Mouse (Mus musculus): ENCODE results near the gene Bmyc. TPM values are rescaled to one million over a fixed set of nuclear protein-coding genes. Genes with fewer than 3 reads are reported as not detected.
"Not testable (repeated sequence)": the region's sequence is repeated elsewhere in the genome, so short reads cannot be mapped to it uniquely, and the experiment has no call there.

Bmyc gene
- total and polyA plus RNA-seq, 3 experiments: not detected

DNA sequence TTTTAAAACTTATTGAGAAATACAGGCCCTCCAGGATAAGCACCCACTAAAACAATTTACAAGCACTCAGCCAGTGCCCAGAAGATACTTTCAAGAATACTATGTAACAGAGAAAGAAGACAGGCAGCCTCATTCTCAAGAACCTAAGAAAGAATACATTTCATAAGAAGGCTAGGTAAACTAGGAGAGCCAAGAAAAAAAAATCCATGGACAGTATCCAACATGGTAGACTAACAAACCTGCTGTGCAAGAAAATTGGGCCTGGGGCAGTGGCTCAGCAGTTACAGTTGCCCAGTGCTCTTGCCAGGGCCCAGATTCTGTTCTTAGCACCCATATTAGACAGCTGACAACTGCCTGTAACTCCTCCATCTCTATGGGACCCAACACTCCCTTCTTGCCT is 10.7 kb downstream of the Bmyc start:
- no peak overlapping the region for H3K4me3 ChIP-seq (ENCODE audit: low read depth, low read length)
- no peaks in the 10 kb centered on the region for H3K9me3 ChIP-seq (replicated peaks)
- no peak for DNase-seq (ENCODE audit: low spot score)
- no peak for ATAC-seq (ENCODE audit: extremely low read depth, insufficient number of reproducible peaks, low FRiP score, poor library complexity, severe bottlenecking)
- H3K4me1 ChIP-seq (ENCODE audit: insufficient read depth, low read depth, low read length): no peaks in the 10 kb centered on the region
- no peaks in the 10 kb centered on the region for H3K36me3 ChIP-seq (replicated peaks)
- H3K27me3 ChIP-seq (ENCODE audit: insufficient read depth, low read length): peaks cover 5% of the 10 kb centered on the region
- TF ChIP-seq GATA1 (IDR thresholded peaks at IDR 0.05; ENCODE audit: borderline replicate concordance, low read length) (no peak), POLR2AphosphoS5 (IDR thresholded peaks at IDR 0.05; ENCODE audit: insufficient replicate concordance, low read depth, low read length) (no peak), GATA2 (IDR thresholded peaks at IDR 0.05; ENCODE audit: borderline replicate concordance, low read depth, low read length) (no peak)

DNA sequence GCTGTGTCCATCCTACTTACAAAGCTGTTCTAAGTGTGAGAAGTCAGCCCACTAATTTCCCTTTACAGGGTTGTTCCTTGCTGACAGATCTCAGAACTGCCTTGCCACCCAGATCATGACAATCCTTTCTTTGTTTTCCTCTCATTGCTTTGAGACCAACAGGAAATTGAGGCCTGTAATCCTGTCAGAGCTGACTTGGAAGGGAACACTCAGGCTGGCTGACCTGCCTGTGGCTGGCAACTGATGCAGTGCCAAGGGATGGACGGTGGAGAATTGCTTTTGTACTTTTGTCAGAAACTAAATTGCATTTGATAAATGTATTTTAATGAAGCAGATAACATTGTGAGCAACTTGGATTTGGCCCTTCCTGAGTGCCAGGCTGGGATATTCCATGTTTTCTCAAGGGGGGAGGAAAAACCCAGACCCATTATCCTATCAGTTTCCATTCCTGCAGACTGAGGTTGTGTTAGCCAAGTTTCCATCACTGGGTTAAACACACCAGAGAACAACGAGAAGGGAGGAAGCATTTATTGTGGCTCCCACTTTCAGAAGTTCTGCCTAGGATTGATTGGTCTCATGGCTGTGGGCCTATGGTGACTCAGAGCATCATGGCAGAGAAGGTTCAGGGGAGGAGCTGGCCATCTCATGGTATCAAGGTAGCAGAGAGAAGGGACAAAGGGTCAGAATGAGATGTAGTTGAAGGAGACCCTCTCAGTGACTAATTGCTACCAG is 26.8 kb downstream of the Bmyc start:
- no peak for TF ChIP-seq TAL1 (conservative IDR thresholded peaks at IDR 0.05; ENCODE audit: low read depth, low read length)
- no peak for TF ChIP-seq GATA2 (IDR thresholded peaks at IDR 0.05; ENCODE audit: borderline replicate concordance, low read depth, low read length)
- no peak for TF ChIP-seq GATA1 (IDR thresholded peaks at IDR 0.05; ENCODE audit: borderline replicate concordance, low read length)
- TF ChIP-seq CTCF (IDR thresholded peaks at IDR 0.05; ENCODE audit: low read depth, low read length): no peak
- TF ChIP-seq POLR2AphosphoS5 (IDR thresholded peaks at IDR 0.05; ENCODE audit: insufficient replicate concordance, low read depth, low read length): no peak
- DNase-seq (ENCODE audit: low spot score): no peak
- no peaks in the 10 kb centered on the region for H3K36me3 ChIP-seq (replicated peaks)
- no peaks in the 10 kb centered on the region for H3K4me1 ChIP-seq (ENCODE audit: insufficient read depth, low read depth, low read length)
- no peak for ATAC-seq (ENCODE audit: extremely low read depth, insufficient number of reproducible peaks, low FRiP score, poor library complexity, severe bottlenecking)
- H3K27me3 ChIP-seq (ENCODE audit: insufficient read depth, low read length): 0 out of 2 replicates have a peak, but pooled peaks cover 2% of the 10 kb centered on the region
- H3K9me3 ChIP-seq (replicated peaks): peaks cover 2% of the 10 kb centered on the region; the same call in 1 of the 2 replicates
- no peak overlapping the region for H3K4me3 ChIP-seq (ENCODE audit: low read depth, low read length)

DNA sequence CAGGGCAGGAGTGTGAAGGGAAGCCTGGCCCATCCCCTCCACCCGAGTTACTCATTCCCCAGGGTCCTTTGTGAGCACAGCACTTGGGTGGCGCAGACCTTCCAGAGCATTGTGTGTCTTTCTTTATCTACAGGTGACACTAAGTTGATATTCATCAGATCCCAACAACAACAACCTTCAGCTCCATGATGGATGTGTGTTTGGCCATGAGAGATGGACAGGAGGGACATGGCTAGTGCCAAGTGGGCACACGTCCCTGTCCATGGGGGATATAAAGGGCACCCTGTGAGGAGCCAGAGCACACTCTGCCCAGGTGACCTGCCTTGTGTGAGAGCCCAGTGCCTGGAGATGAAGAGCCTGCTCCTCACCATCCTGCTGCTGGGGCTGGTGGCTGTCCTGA is 30.2 kb downstream of the Bmyc start, which contains the start of gene Obp2b:
Obp2b (plus strand) TSS at position 301 of the 400 bp plus-strand sequence.
- not testable (repeated sequence) for H3K4me1 ChIP-seq (ENCODE audit: insufficient read depth, low read depth, low read length); H3K9me3 ChIP-seq (replicated peaks); H3K4me3 ChIP-seq (ENCODE audit: low read depth, low read length); ATAC-seq (ENCODE audit: extremely low read depth, insufficient number of reproducible peaks, low FRiP score, poor library complexity, severe bottlenecking); DNase-seq (ENCODE audit: low spot score); H3K36me3 ChIP-seq (replicated peaks); H3K27me3 ChIP-seq (ENCODE audit: insufficient read depth, low read length)

DNA sequence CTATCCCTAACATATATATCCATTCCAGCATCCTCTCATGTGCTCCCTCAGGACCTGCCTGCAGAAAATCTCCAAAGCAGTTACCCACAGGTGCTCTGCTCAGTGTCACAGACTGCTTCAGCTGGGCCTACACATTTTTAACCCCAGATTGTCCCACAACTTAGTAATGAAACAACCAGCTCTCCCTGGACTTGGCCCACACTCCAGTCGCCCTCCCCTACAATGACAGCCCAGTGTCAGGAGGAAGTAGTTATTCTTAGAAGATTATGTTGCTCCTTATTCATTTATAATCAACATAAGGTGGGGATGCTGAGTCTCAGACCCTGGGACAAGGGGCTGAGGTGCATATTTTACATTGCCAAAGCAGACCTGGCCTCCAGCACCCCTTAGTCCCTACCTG is 35.1 kb downstream of the Bmyc start:
- H3K4me1 ChIP-seq (ENCODE audit: insufficient read depth, low read depth, low read length): no peaks in the 10 kb centered on the region
- H3K27me3 ChIP-seq (ENCODE audit: insufficient read depth, low read length): no peaks in the 10 kb centered on the region
- H3K36me3 ChIP-seq (replicated peaks): no peaks in the 10 kb centered on the region
- DNase-seq (ENCODE audit: low spot score): no peak
- no peak for TF ChIP-seq CTCF (IDR thresholded peaks at IDR 0.05; ENCODE audit: low read depth, low read length)
- H3K4me3 ChIP-seq (ENCODE audit: low read depth, low read length): no peak overlapping the region
- H3K9me3 ChIP-seq (replicated peaks): peaks cover 7% of the 10 kb centered on the region; the same call in 1 of the 2 replicates
- ATAC-seq (ENCODE audit: extremely low read depth, insufficient number of reproducible peaks, low FRiP score, poor library complexity, severe bottlenecking): no peak

DNA sequence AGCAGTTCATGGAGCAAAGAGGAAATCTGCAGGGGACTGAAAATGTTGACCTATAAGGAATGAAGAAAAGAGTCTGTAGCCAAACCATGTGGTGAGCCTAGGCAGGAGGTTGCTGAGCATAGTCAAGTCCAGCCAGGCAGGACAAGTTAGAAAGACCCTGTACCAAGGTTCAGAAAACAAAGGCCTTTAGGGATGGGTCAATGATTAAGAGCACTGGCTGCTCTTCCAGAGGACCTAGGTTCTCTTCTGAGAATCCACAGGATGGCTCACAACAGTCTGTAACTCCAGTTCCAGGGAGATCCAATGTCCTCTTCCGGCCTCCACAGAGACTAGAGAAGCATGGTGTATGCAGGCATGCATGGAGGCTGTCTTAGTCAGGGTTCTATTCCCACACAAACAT is 47.7 kb downstream of the Bmyc start:
- no peak for ATAC-seq (ENCODE audit: extremely low read depth, insufficient number of reproducible peaks, low FRiP score, poor library complexity, severe bottlenecking)
- Histone ChIP-seq H3K4me1 (ENCODE audit: insufficient read depth, low read depth, low read length) (no peaks in the 10 kb centered on the region), H3K9me3 (replicated peaks) (no peaks in the 10 kb centered on the region), H3K27me3 (ENCODE audit: insufficient read depth, low read length) (no peaks in the 10 kb centered on the region; the same call in 1 of the 2 replicates), H3K4me3 (ENCODE audit: low read depth, low read length) (no peak overlapping the region), H3K36me3 (replicated peaks) (no peaks in the 10 kb centered on the region)
- DNase-seq (ENCODE audit: low spot score): no peak
- TF ChIP-seq GATA2 (IDR thresholded peaks at IDR 0.05; ENCODE audit: borderline replicate concordance, low read depth, low read length) (no peak), CTCF (IDR thresholded peaks at IDR 0.05; ENCODE audit: low read depth, low read length) (no peak), GATA1 (IDR thresholded peaks at IDR 0.05; ENCODE audit: borderline replicate concordance, low read length) (no peak), POLR2AphosphoS5 (IDR thresholded peaks at IDR 0.05; ENCODE audit: insufficient replicate concordance, low read depth, low read length) (no peak), TAL1 (conservative IDR thresholded peaks at IDR 0.05; ENCODE audit: low read depth, low read length) (no peak)

Other genes with a start within 250 kb of the Bmyc start
Only the 20 nearest of the 28 such genes appear.
- 102 and 126 TPM in 2 replicates for gene Edf1, start 148.9 kb upstream of the Bmyc start, total RNA-seq (2014; fragmentation: Nextera tagmentation)
- gene Edf1, start 148.9 kb upstream of the Bmyc start, total RNA-seq (2017): 91.0 and 109 TPM in 2 replicates
- gene Edf1, start 148.9 kb upstream of the Bmyc start, polyA plus RNA-seq (2012): 570 and 701 TPM in 2 replicates
- gene Mamdc4, start 131.9 kb upstream of the Bmyc start, total RNA-seq (2014; fragmentation: Nextera tagmentation): 0.58 and 4.3 TPM in 2 replicates
- 1.9 and 5.5 TPM in 2 replicates for gene Mamdc4, start 131.9 kb upstream of the Bmyc start, total RNA-seq (2017)
- 1.4 and 1.6 TPM in 2 replicates for gene Mamdc4, start 131.9 kb upstream of the Bmyc start, polyA plus RNA-seq (2012)
- gene Phpt1, start 131.5 kb upstream of the Bmyc start, total RNA-seq (2014; fragmentation: Nextera tagmentation): 1.4 and 2.1 TPM in 2 replicates
- 7.1 and 12.5 TPM in 2 replicates for gene Phpt1, start 131.5 kb upstream of the Bmyc start, total RNA-seq (2017)
- gene Phpt1, start 131.5 kb upstream of the Bmyc start, polyA plus RNA-seq (2012): 6.5 and 9.5 TPM in 2 replicates
- gene Ajm1, start 125.0 kb upstream of the Bmyc start, total RNA-seq (2014; fragmentation: Nextera tagmentation): 0.63 and 1.1 TPM in 2 replicates
- 0.05 TPM in 1 of 2 replicates, not detected in the other for gene Ajm1, start 125.0 kb upstream of the Bmyc start, total RNA-seq (2017)
- 0.32 and 0.35 TPM in 2 replicates for gene Ajm1, start 125.0 kb upstream of the Bmyc start, polyA plus RNA-seq (2012)
- gene Rabl6, start 98.2 kb upstream of the Bmyc start, total RNA-seq (2014; fragmentation: Nextera tagmentation): 73.4 and 74.9 TPM in 2 replicates
- 41.5 and 43.2 TPM in 2 replicates for gene Rabl6, start 98.2 kb upstream of the Bmyc start, total RNA-seq (2017)
- 79.9 and 82.4 TPM in 2 replicates for gene Rabl6, start 98.2 kb upstream of the Bmyc start, polyA plus RNA-seq (2012)
- not detected in 2 replicates for gene Ccdc183, start 89.1 kb upstream of the Bmyc start, total RNA-seq (2014; fragmentation: Nextera tagmentation)
- gene Ccdc183, start 89.1 kb upstream of the Bmyc start, total RNA-seq (2017): 0.05 TPM in 1 of 2 replicates, not detected in the other
- not detected in 2 replicates for gene Ccdc183, start 89.1 kb upstream of the Bmyc start, polyA plus RNA-seq (2012)
- not detected in 2 replicates for gene Tmem141, start 84.7 kb upstream of the Bmyc start, total RNA-seq (2014; fragmentation: Nextera tagmentation)
- not detected in 2 replicates for gene Tmem141, start 84.7 kb upstream of the Bmyc start, total RNA-seq (2017)
- not detected in 2 replicates for gene Tmem141, start 84.7 kb upstream of the Bmyc start, polyA plus RNA-seq (2012)
- gene Fcna, start 78.7 kb upstream of the Bmyc start, total RNA-seq (2014; fragmentation: Nextera tagmentation): not detected in 2 replicates
- gene Fcna, start 78.7 kb upstream of the Bmyc start, total RNA-seq (2017): not detected in 2 replicates
- not detected in 2 replicates for gene Fcna, start 78.7 kb upstream of the Bmyc start, polyA plus RNA-seq (2012)
- gene Lcn8, start 53.6 kb upstream of the Bmyc start, total RNA-seq (2014; fragmentation: Nextera tagmentation): not detected in 2 replicates
- not detected in 2 replicates for gene Lcn8, start 53.6 kb upstream of the Bmyc start, total RNA-seq (2017)
- not detected in 2 replicates for gene Lcn8, start 53.6 kb upstream of the Bmyc start, polyA plus RNA-seq (2012)
- not detected in 2 replicates for gene Lcn5, start 48.8 kb upstream of the Bmyc start, total RNA-seq (2014; fragmentation: Nextera tagmentation)
- not detected in 2 replicates for gene Lcn5, start 48.8 kb upstream of the Bmyc start, total RNA-seq (2017)
- gene Lcn5, start 48.8 kb upstream of the Bmyc start, polyA plus RNA-seq (2012): not detected in 2 replicates
- gene Lcn6, start 30.0 kb upstream of the Bmyc start, total RNA-seq (2014; fragmentation: Nextera tagmentation): not detected in 2 replicates
- gene Lcn6, start 30.0 kb upstream of the Bmyc start, total RNA-seq (2017): not detected in 2 replicates
- not detected in 2 replicates for gene Lcn6, start 30.0 kb upstream of the Bmyc start, polyA plus RNA-seq (2012)
- not detected in 2 replicates for gene Lcn10, start 24.0 kb upstream of the Bmyc start, total RNA-seq (2014; fragmentation: Nextera tagmentation)
- 0.17 TPM in 1 of 2 replicates, not detected in the other for gene Lcn10, start 24.0 kb upstream of the Bmyc start, total RNA-seq (2017)
- gene Lcn10, start 24.0 kb upstream of the Bmyc start, polyA plus RNA-seq (2012): not detected in 2 replicates
- not detected in 2 replicates for gene Obp2a, start 6.7 kb upstream of the Bmyc start, total RNA-seq (2014; fragmentation: Nextera tagmentation)
- gene Obp2a, start 6.7 kb upstream of the Bmyc start, total RNA-seq (2017): not detected in 2 replicates
- gene Obp2a, start 6.7 kb upstream of the Bmyc start, polyA plus RNA-seq (2012): not detected in 2 replicates
- not detected in 2 replicates for gene Obp2b, start 30.3 kb downstream of the Bmyc start, total RNA-seq (2014; fragmentation: Nextera tagmentation)
- gene Obp2b, start 30.3 kb downstream of the Bmyc start, total RNA-seq (2017): not detected in 2 replicates
- gene Obp2b, start 30.3 kb downstream of the Bmyc start, polyA plus RNA-seq (2012): not detected in 2 replicates
- gene Lcn3, start 58.8 kb downstream of the Bmyc start, total RNA-seq (2014; fragmentation: Nextera tagmentation): not detected in 2 replicates
- not detected in 2 replicates for gene Lcn3, start 58.8 kb downstream of the Bmyc start, total RNA-seq (2017)
- gene Lcn3, start 58.8 kb downstream of the Bmyc start, polyA plus RNA-seq (2012): not detected in 2 replicates
- gene Lcn11, start 70.3 kb downstream of the Bmyc start, total RNA-seq (2014; fragmentation: Nextera tagmentation): not detected in 2 replicates
- not detected in 2 replicates for gene Lcn11, start 70.3 kb downstream of the Bmyc start, total RNA-seq (2017)
- gene Lcn11, start 70.3 kb downstream of the Bmyc start, polyA plus RNA-seq (2012): not detected in 2 replicates
- not detected in 2 replicates for gene Gm13539, start 75.5 kb downstream of the Bmyc start, total RNA-seq (2014; fragmentation: Nextera tagmentation)
- gene Gm13539, start 75.5 kb downstream of the Bmyc start, total RNA-seq (2017): not detected in 2 replicates
- gene Gm13539, start 75.5 kb downstream of the Bmyc start, polyA plus RNA-seq (2012): not detected in 2 replicates
- not detected in 2 replicates for gene Glt6d1, start 109.1 kb downstream of the Bmyc start, total RNA-seq (2014; fragmentation: Nextera tagmentation)
- gene Glt6d1, start 109.1 kb downstream of the Bmyc start, total RNA-seq (2017): not detected in 2 replicates
- gene Glt6d1, start 109.1 kb downstream of the Bmyc start, polyA plus RNA-seq (2012): not detected in 2 replicates
- not detected in 2 replicates for gene Lcn9, start 116.4 kb downstream of the Bmyc start, total RNA-seq (2014; fragmentation: Nextera tagmentation)
- gene Lcn9, start 116.4 kb downstream of the Bmyc start, total RNA-seq (2017): not detected in 2 replicates
- not detected in 2 replicates for gene Lcn9, start 116.4 kb downstream of the Bmyc start, polyA plus RNA-seq (2012)
- gene Sohlh1, start 140.5 kb downstream of the Bmyc start, total RNA-seq (2014; fragmentation: Nextera tagmentation): not detected in 2 replicates
- not detected in 2 replicates for gene Sohlh1, start 140.5 kb downstream of the Bmyc start, total RNA-seq (2017)
- not detected in 2 replicates for gene Sohlh1, start 140.5 kb downstream of the Bmyc start, polyA plus RNA-seq (2012)

Measured in G1E (cell line).